Mouse (Mus musculus): Measurements from ENCODE around the gene Med9.

The Med9 gene

DNA sequence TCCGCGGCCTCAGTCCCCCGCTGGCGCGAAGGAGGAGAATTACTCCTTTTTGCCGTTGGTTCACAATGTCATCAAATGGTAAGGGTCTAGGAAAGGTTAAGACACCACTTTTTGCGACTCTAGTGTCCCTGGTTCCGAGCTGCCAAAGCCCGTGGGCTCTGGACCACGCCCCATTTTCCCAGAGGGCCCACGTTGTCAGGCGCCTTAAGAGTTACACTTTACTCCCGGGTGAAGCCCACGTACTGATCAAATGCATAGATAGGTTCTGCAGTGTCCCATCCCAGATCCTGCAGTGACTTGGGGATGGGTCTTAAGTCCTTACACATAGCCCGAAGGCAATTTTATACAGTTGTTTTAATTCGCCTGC, 378 bp downstream of the Med9 start:
- DNase-seq (ENCODE audit: low spot score) = peak; percentile 59

GRCm38 (mm10) chr11:59952892-59953291, 4.9 kb downstream of the Med9 start:
- DNase-seq (ENCODE audit: low spot score) = no peak

GRCm38 (mm10) chr11:59956749-59957148, 8.7 kb downstream of the Med9 start:
- DNase-seq (ENCODE audit: low spot score) = peak; percentile 73

- DNase-seq (ENCODE audit: low spot score) = no peak
Measured at GRCm38 (mm10) chr11:59959453-59959852, 11.4 kb downstream of the Med9 start.

DNA sequence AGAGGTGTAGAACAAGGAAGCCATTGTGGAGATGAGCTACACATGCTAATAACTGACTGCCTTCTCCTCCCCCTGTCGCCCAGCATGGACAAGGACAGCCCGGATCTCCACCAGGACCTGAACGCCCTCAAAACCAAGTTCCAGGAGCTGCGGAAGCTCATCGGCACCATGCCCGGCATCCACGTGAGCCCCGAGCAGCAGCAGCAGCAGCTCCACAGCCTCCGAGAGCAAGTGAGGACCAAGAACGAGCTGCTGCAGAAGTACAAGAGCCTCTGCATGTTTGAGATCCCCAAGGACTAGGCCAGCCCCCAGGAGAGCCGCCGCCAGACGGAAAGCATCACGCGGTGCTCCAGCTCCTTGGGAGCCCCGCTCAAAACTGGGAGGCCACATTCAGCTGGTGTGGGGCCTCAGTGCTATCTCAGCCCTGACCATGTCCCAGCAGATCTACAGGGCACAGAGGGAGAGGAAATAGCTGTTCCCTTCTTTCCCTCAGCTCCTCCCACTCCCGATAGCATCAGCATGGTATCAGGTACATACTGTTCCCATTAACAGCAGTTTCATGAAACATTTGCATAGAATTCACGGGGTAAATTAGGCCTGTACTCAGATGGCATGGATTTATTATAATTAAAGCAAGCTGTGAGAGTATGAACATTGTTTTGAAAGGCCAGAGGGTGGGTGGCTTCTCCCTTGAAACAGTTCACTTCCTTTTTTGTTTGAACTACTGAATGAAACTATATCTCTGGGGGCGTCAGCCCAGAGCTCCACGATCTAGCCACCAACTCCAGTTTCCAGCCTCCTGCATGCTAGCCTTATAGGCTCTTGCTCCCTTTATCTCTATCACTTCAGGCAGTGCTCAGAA, 12.7 kb downstream of the Med9 start:
- peak; percentile 69 for DNase-seq (ENCODE audit: low spot score)

DNA sequence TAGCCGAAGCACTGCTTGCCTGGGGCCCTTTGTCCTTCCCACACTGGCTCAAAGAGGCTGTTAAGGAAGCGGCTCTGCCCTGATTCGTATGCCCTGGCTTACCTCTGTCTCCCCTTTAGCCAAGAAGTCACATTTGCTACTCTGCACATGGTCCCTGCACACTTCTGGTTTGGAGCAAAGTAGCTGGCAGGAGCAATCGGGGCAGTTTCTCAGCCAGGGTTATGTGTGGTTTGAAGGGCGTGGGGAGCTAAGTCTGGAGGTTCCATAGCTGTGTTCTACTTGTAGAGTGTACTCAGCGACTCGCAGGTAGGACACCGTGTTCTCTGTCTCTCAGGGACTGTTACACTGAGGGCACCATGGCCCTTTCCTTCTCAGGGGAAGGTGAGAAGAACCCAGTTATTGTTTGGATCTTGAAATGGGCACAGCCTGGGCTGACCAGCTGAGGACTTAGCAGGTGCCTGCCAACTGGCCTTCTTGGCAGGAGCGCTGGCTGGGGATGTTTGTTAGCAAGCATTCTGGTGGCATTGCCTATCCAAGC, 13.4 kb downstream of the Med9 start:
- peak; percentile 42 for DNase-seq (ENCODE audit: low spot score)

GRCm38 (mm10) chr11:59962590-59962989, 14.6 kb downstream of the Med9 start:
- DNase-seq (ENCODE audit: low spot score) = peak; percentile 43

DNA sequence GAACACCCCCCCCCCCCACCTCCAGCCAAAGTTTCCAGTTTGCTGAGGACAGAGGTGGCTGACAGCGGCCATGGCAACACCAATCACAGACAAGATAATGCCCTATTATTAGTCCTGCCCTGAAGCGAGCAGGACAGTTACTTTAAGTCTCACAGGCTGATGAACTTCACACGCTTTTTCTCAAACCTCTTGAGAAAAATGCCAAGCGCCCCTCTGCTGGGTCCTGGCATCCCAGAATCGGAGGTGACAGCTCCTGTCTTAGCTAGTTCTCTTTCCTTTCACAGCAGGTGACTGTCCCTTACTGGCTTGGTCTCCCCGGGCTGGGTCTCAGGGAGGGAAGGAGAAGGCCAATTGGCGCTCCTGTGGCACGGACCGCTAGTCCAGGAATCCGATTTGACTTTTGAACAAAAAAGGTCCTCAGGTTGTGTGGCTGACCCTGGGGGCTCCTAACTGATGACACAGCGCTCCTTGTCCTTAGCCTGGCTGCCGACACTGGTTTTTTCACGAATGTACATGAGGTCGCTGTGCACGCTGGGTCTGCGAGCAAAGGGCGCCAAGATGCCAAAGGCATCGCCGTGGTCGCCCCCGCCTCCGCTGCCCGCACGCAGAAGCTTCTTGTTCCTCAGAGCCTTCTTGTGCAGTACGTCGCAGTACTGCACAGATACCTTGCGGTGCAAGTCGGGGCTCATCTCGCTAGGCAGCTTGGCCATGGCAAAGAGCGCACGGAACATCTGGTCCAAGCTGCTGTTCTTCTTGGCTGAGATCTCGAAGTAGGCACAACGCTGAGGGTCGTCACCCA, 15.6 kb downstream of the Med9 start:
- peak; percentile 55 for DNase-seq (ENCODE audit: low spot score)

DNA sequence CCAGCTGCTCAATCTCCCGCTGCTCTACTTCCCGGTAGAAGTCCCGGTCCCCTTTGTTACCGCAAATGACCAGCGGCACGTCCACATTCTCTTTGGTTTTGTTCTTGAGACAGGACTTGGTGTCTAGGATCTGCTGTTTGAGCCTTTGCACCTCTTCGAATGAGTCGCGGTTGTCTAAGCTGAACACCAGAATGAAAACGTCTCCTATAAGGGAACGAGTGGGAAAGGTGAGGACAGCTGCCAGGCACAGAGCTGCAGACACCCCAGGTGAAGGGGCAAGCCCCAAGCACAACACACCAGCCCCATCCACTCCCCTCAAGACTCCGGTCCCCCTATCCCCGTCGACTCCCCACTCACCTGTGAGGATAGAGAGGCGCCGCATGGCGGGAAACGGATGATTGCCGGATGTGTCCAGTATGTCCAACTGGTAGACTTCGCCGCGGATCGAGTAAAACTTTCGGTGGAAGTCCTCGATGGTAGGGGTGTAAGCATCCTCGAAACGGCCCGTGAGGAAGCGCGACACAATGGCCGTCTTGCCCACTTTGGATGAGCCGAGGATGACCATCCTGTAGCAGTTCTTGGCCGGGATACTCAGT, 16.3 kb downstream of the Med9 start:
- peak; percentile 66 for DNase-seq (ENCODE audit: low spot score)

DNA sequence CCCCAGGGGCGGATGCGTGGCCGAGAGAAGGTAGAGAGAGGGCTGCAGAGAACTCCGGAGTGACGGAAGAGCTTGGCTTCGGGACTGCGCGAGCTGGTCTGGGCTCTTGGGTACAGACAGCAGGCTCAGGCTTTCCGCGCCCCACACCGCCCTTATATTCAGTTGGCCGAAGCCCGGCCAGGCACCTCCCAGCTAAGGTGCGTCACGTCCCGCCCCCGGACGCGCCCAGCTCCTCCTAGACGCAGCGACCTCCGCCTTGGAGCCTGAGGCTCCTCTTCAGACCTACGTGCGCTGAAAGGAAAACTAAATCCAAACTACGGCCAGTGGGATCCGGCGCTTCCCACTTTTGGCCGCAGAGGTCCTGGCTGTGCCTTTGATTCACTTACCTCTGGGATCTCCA, 16.8 kb downstream of the Med9 start, which contains the start of gene Rasd1:
TSS of gene Rasd1 (minus strand) at position 127 of the 400 bp plus-strand sequence.
- DNase-seq (ENCODE audit: low spot score) = peak; percentile 93

DNA sequence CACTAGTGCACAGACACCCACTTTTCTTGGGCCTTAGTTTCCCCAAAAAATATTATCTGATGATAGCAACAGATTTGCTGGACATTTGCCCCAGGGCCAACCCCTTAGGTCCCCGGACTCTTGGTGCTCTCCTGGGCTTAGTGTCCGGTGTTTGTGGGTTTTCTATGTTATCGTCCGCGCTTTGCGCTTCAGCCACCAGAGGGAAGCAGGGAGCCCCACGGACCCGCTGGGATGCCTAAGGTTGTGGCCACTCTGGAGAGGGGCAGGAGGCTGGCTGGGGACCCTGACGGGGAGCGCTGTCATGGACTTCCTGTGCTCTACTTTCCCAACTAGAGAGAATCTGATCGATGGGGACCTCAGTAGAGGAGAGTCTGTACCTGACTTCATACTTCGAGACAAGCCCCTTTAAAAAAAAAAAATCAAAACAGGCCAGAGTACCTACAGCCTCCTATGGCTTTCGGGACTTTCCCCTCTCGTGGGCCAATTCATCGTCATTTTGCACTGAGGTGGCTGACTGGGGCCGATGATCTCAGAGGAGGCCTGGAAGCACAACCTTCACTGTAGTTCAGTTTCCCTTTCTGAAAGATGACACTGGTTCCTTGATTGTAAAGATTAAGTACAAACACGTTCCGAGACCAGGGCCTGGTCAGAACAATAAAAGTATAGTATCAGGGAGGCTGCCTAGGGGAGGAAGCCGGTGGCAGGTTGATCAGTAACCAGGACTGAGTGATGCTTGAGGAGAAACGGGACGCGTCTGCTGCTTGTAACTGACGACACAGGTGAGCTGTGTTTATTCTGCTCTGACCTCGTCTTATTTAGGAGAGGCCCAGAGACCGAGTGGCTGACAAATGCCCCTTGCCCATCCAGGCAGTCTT, 17.5 kb downstream of the Med9 start:
- peak; percentile 90 for DNase-seq (ENCODE audit: low spot score)

GRCm38 (mm10) chr11:59966102-59966483, 18.1 kb downstream of the Med9 start:
- no peak for DNase-seq (ENCODE audit: low spot score)

GRCm38 (mm10) chr11:59967765-59968164, 19.8 kb downstream of the Med9 start:
- DNase-seq (ENCODE audit: low spot score) = no peak

DNA sequence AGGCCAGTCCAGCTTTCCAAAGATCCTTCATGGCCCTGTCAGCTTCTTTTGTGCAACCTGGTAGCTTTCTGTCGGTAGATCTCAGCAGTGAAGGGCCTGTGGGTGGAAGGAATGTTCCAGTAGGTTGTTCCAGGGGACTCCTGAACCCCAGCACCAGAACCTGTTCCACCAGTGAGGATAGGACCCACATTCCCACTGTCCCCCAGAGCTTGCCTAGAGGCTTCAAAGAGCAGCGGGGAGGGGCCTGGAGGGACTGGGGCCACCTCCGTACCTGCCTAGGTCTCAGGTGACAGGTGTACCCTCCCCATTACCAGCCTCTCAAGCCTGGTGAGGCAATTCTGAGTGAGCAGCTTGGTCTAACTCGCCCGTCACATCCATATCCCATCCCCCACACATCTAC, 22.8 kb downstream of the Med9 start:
- DNase-seq (ENCODE audit: low spot score) = no peak

DNA sequence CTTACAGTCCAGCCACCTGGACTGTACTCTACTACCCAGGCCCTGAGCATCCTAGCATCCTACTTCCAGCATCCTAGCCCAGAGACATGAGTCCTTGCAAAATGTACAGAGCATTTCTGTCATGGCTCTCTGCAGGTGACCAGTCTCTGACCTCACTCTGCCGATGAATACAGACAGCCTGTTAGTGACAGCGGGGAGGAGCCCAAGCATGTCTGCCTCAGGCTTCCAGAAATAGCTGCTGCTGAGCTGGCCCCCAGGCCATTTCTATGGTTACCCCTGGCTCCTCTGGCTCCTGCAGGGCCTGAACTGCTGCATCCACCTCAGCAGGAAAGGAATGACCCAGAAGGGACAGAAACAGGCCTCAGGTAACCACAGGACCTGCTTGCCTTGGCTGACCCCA, 23.7 kb downstream of the Med9 start:
- no peak for DNase-seq (ENCODE audit: low spot score)

GRCm38 (mm10) chr11:59973389-59973788, 25.4 kb downstream of the Med9 start:
- DNase-seq (ENCODE audit: low spot score) = no peak

DNA sequence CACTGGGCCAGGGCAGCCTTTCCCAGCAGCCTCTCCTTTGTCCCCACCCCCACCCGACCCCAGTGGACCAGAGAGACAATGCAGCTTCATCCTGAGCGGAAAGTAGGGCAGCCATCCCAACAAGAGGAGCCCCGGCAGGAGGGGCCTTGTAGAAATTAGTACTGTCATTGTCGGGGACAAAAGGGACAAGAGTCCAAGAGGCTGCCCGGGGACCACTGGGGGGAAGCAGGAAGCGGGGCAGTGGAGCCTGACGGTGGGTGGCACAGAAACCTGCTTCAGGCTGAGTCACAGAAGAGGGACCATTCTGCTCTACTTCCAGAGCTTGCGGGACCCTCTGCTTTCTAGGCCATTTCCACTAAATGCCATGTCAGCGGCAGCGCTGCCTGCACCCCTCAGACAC, 27.2 kb downstream of the Med9 start:
- no peak for DNase-seq (ENCODE audit: low spot score)

GRCm38 (mm10) chr11:59977831-59978230, 29.8 kb downstream of the Med9 start:
- DNase-seq (ENCODE audit: low spot score) = no peak

DNA sequence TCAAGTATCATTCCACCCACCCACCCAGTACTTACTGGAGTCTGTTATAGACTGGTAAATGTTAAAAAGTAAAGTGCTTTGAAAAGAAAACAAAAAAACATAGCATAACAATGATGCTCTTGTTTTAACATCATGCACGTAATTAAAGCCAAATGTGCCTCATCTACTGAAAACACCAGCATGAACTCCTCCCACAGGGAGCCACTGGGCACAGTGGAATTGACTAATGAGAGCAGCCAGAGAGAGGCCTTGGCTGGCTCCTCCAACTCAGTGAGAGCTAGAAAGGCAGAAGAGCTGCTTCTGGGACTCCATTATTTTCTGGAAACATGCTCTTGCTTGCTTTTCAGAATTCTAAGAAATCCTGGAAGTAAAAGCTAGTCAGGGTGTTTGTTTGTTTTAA, 41.4 kb downstream of the Med9 start:
- DNase-seq (ENCODE audit: low spot score) = no peak

DNA sequence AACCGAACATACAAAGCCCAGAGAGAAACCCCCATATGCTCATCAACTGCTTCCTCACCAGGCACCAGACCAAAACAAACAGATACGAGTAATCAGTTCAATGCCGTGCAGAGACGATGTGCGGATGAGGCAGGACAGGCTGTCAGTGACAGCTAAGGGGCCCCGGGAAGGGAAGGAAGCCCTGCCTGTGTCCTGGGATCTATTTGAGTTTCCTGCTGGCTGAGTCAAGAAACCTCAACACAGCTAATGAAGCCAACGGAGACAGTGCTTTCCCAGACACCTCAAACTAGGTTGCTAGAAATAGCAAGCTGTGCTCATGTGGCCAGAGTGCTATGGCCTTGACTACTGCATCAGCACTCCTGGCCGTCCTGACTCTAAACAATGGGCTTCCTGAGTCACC, 43.4 kb downstream of the Med9 start:
- DNase-seq (ENCODE audit: low spot score) = no peak

DNA sequence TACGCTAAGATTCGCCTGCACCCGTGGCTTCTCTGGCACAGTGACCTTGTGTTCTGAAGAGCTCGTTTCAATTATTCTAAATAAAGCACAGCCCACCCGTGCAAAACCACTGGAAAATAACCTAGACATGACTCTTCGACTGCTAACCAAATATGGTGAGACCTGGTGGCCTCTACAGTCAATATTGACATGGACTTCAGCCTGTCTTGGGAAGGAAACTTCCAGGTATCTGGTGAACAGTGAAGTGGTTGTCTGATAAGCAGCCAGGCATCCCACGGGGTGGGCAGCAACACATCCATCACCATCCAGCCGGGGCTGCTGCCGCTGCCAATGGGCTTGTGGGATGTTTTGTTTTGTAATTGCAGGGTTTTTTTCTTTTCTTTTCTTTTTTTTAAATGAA, 46.3 kb downstream of the Med9 start:
- DNase-seq (ENCODE audit: low spot score) = no peak
